Mouse (Mus musculus): ENCODE results near the gene Tut1. TPM values are rescaled to one million over a fixed set of nuclear protein-coding genes. Genes with fewer than 3 reads are reported as not detected.
"Not testable (repeated sequence)": the region's sequence is repeated elsewhere in the genome, so short reads cannot be mapped to it uniquely, and the experiment has no call there.

Tut1 gene
- total RNA-seq, 1 experiment: 42.6 TPM

DNA sequence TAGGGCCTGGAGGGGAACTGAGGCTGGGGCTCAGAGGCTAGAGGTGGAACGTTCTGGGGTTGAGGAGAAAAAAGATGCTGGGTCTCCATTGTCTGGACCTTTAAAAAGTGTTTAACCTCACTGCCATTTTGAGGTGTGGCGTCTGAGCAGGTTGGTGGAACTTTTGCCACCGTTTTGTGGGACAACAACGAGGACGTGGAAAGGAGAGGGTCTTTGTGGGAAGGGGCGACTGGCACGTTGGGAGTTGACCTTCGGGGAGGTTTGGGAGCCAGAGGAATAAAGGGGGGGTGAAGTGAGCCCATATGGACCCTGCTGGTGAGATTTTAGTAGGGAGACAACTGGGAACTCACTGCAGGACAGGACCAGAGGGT lies 13.7 kb downstream of the Tut1 start:
- in situ Hi-C loops (cut with MboI; ENCODE audit: low sequenced_read_pairs in 2 of 2, unreplicated experiment in 2 of 2): no loop called here
- Histone ChIP-seq H3K9me3 (ENCODE audit: control insufficient read depth, insufficient read depth, low read depth, low read length) (no peaks in the 10 kb centered on the region), H3K4me3 (ENCODE audit: insufficient read depth in 1 of 2, low read depth in 1 of 2, low read length in 2 of 2, poor library complexity in 1 of 2, severe bottlenecking in 1 of 2) (peak overlapping the region; percentile 76 to 82), H3K27ac (ENCODE audit: insufficient read depth, low read depth, low read length, poor library complexity, severe bottlenecking) (peak overlapping the region; percentile 88), H3K9ac (ENCODE audit: insufficient read depth, low read depth, low read length, poor library complexity, severe bottlenecking) (peak overlapping the region; percentile 90), H3K4me1 (ENCODE audit: control insufficient read depth in 2 of 2, insufficient read depth in 2 of 2, low read length in 2 of 2, poor library complexity in 1 of 2) (peaks cover 0 to 10% of the 10 kb centered on the region in 2 experiments; a peak in 1 of 4 replicates), H3K36me3 (ENCODE audit: control insufficient read depth, insufficient read depth, low read length, poor library complexity, severe bottlenecking) (peaks cover 72% of the 10 kb centered on the region)
- no peak for TF ChIP-seq MAFK (IDR thresholded peaks at IDR 0.05; ENCODE audit: insufficient read depth, low read depth, low read length)
- TF ChIP-seq CHD2 (IDR thresholded peaks at IDR 0.05; ENCODE audit: low read depth, low read length): no peak
- TF ChIP-seq ZC3H11A (IDR thresholded peaks at IDR 0.05; ENCODE audit: borderline replicate concordance, low read depth, low read length): no peak
- TF ChIP-seq ZNF384 (IDR thresholded peaks at IDR 0.05; ENCODE audit: low read depth, low read length): no peak
- no peak for TF ChIP-seq HCFC1 (IDR thresholded peaks at IDR 0.05; ENCODE audit: borderline replicate concordance, insufficient read depth, low read length)
- DNase-seq (ENCODE audit: low read depth, low spot score): no peak

DNA sequence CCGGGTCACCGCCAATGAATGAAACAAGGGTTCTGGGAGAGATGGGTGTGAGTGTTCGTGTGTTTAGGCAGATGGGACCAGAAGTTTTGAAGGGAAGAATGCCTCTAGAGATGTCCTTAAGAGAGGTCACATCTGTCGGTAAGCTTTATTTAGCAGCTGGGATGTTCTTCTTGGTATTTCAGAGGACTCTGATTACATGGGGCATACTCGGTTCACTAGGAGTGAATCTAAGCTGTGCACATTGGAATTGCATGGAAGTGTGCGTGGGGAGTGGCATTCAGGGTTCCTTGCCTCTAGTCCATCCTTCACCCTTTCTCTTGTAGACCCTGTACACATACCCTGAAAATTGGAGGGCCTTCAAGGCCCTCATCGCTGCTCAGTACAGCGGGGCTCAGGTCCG lies 14.2 kb downstream of the Tut1 start:
- Histone ChIP-seq H3K36me3 (ENCODE audit: control insufficient read depth, insufficient read depth, low read length, poor library complexity, severe bottlenecking) (peaks cover 72% of the 10 kb centered on the region), H3K27ac (ENCODE audit: insufficient read depth, low read depth, low read length, poor library complexity, severe bottlenecking) (peak overlapping the region; percentile 88; the same call in 1 of the 2 replicates), H3K4me3 (ENCODE audit: insufficient read depth in 1 of 2, low read depth in 1 of 2, low read length in 2 of 2, poor library complexity in 1 of 2, severe bottlenecking in 1 of 2) (peak overlapping the region; percentile 76 to 82), H3K9me3 (ENCODE audit: control insufficient read depth, insufficient read depth, low read depth, low read length) (no peaks in the 10 kb centered on the region), H3K9ac (ENCODE audit: insufficient read depth, low read depth, low read length, poor library complexity, severe bottlenecking) (peak overlapping the region; percentile 90), H3K4me1 (ENCODE audit: control insufficient read depth in 2 of 2, insufficient read depth in 2 of 2, low read length in 2 of 2, poor library complexity in 1 of 2) (peaks cover 0 to 10% of the 10 kb centered on the region in 2 experiments; a peak in 1 of 4 replicates)
- no peak for DNase-seq (ENCODE audit: low read depth, low spot score)
- in situ Hi-C loops (cut with MboI; ENCODE audit: low sequenced_read_pairs in 2 of 2, unreplicated experiment in 2 of 2): no loop called here
- TF ChIP-seq MAFK (IDR thresholded peaks at IDR 0.05; ENCODE audit: insufficient read depth, low read depth, low read length) (no peak), CHD2 (IDR thresholded peaks at IDR 0.05; ENCODE audit: low read depth, low read length) (no peak), ZNF384 (IDR thresholded peaks at IDR 0.05; ENCODE audit: low read depth, low read length) (no peak), HCFC1 (IDR thresholded peaks at IDR 0.05; ENCODE audit: borderline replicate concordance, insufficient read depth, low read length) (no peak), ZC3H11A (IDR thresholded peaks at IDR 0.05; ENCODE audit: borderline replicate concordance, low read depth, low read length) (no peak)

DNA sequence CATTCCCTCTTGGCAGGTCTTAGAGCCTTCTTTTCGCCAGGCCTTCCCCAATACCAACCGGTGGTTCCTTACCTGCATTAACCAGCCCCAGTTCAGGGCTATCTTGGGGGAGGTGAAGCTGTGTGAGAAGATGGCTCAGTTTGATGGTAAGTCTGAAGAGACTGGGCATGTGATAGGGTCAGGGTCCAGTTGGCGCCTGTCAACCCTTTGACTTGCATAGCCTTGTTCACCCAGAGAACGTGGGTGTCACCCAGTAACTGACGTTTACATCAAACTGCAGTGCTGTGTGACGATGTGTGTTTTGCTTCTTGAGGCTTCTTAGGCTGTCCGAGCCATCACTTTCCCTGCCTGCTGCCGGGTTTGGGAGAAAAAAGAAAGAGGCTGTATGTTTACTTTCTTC lies 18.8 kb downstream of the Tut1 start:
- H3K36me3 ChIP-seq (ENCODE audit: control insufficient read depth, insufficient read depth, low read length, poor library complexity, severe bottlenecking): peaks cover 87% of the 10 kb centered on the region
- H3K9me3 ChIP-seq (ENCODE audit: control insufficient read depth, insufficient read depth, low read depth, low read length); H3K4me1 ChIP-seq (ENCODE audit: control insufficient read depth in 2 of 2, insufficient read depth in 2 of 2, low read length in 2 of 2, poor library complexity in 1 of 2); H3K27ac ChIP-seq (ENCODE audit: insufficient read depth, low read depth, low read length, poor library complexity, severe bottlenecking); H3K9ac ChIP-seq (ENCODE audit: insufficient read depth, low read depth, low read length, poor library complexity, severe bottlenecking); DNase-seq (ENCODE audit: low read depth, low spot score); in situ Hi-C loops (cut with MboI; ENCODE audit: low sequenced_read_pairs in 2 of 2, unreplicated experiment in 2 of 2); H3K4me3 ChIP-seq (ENCODE audit: insufficient read depth in 1 of 2, low read depth in 1 of 2, low read length in 2 of 2, poor library complexity in 1 of 2, severe bottlenecking in 1 of 2): not testable (repeated sequence)

DNA sequence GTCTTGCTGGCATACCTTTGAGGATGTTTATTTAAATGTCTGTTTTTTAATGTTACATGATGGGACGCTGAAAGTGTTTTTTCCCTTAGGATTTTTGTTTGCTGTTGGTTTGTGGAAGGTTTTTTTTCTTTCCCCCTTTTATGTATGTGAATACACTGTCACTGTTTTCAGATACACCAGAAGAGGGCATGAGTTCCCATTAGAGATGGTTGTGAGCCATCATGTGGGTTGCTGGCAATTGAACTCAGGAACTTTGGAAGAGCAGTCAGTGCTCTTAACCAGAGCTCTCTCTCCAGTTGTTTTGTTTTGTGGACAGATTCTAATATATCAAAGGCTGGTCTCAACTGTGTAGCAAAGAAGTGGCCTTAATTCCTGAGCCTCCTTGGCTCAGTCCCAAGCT lies 21.0 kb downstream of the Tut1 start:
- TF ChIP-seq ZC3H11A (IDR thresholded peaks at IDR 0.05; ENCODE audit: borderline replicate concordance, low read depth, low read length) (no peak), MAFK (IDR thresholded peaks at IDR 0.05; ENCODE audit: insufficient read depth, low read depth, low read length) (no peak), HCFC1 (IDR thresholded peaks at IDR 0.05; ENCODE audit: borderline replicate concordance, insufficient read depth, low read length) (no peak), CHD2 (IDR thresholded peaks at IDR 0.05; ENCODE audit: low read depth, low read length) (no peak), ZNF384 (IDR thresholded peaks at IDR 0.05; ENCODE audit: low read depth, low read length) (no peak)
- Histone ChIP-seq H3K27ac (ENCODE audit: insufficient read depth, low read depth, low read length, poor library complexity, severe bottlenecking) (no peak overlapping the region), H3K4me3 (ENCODE audit: insufficient read depth in 1 of 2, low read depth in 1 of 2, low read length in 2 of 2, poor library complexity in 1 of 2, severe bottlenecking in 1 of 2) (no peak overlapping the region), H3K36me3 (ENCODE audit: control insufficient read depth, insufficient read depth, low read length, poor library complexity, severe bottlenecking) (peaks cover 83% of the 10 kb centered on the region), H3K4me1 (ENCODE audit: control insufficient read depth in 2 of 2, insufficient read depth in 2 of 2, low read length in 2 of 2, poor library complexity in 1 of 2) (peaks cover 0 to 6% of the 10 kb centered on the region in 2 experiments; a peak in 2 of 4 replicates), H3K9me3 (ENCODE audit: control insufficient read depth, insufficient read depth, low read depth, low read length) (no peaks in the 10 kb centered on the region), H3K9ac (ENCODE audit: insufficient read depth, low read depth, low read length, poor library complexity, severe bottlenecking) (no peak overlapping the region)
- DNase-seq (ENCODE audit: low read depth, low spot score): no peak
- in situ Hi-C loops (cut with MboI; ENCODE audit: low sequenced_read_pairs in 2 of 2, unreplicated experiment in 2 of 2): loop anchor here in 1 of 2 experiments (25.0 kb wide), 1 partner anchor 113 kb away; the partner anchor contains the start of gene Scgb1a1

DNA sequence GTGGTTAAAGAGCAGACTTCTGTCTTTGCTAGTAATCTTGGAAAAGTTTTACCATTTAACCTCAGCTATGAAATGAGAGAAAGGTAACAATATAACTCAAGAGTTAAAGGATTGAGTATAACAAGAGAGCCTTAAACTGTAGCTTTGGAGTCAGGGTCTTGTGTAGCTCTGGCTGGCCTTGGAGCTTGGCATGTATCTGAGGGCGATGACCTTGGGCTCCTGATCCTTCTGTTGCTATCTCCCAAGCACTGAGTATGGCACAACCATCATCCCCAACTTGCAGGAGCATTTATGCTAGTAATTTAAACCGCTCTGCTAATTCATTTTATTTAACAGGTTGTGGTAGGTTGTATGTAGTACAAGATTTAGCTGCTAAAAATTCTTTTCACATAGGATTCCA lies 21.8 kb downstream of the Tut1 start:
- no peak for DNase-seq (ENCODE audit: low read depth, low spot score)
- no peak for TF ChIP-seq ZC3H11A (IDR thresholded peaks at IDR 0.05; ENCODE audit: borderline replicate concordance, low read depth, low read length)
- no peak overlapping the region for H3K9ac ChIP-seq (ENCODE audit: insufficient read depth, low read depth, low read length, poor library complexity, severe bottlenecking)
- H3K4me3 ChIP-seq (ENCODE audit: insufficient read depth in 1 of 2, low read depth in 1 of 2, low read length in 2 of 2, poor library complexity in 1 of 2, severe bottlenecking in 1 of 2): no peak overlapping the region
- peaks cover 80% of the 10 kb centered on the region for H3K36me3 ChIP-seq (ENCODE audit: control insufficient read depth, insufficient read depth, low read length, poor library complexity, severe bottlenecking)
- no peak overlapping the region for H3K27ac ChIP-seq (ENCODE audit: insufficient read depth, low read depth, low read length, poor library complexity, severe bottlenecking)
- H3K4me1 ChIP-seq (ENCODE audit: control insufficient read depth in 2 of 2, insufficient read depth in 2 of 2, low read length in 2 of 2, poor library complexity in 1 of 2): peaks cover 0 to 10% of the 10 kb centered on the region in 2 experiments; a peak in 2 of 4 replicates
- in situ Hi-C loops (cut with MboI; ENCODE audit: low sequenced_read_pairs in 2 of 2, unreplicated experiment in 2 of 2): loop anchor here in 1 of 2 experiments (25.0 kb wide), 1 partner anchor 112 kb away; the partner anchor contains the start of gene Scgb1a1
- no peaks in the 10 kb centered on the region for H3K9me3 ChIP-seq (ENCODE audit: control insufficient read depth, insufficient read depth, low read depth, low read length)
